Mouse (Mus musculus): Measurements from ENCODE around the gene Dync1h1. TPM values are rescaled to one million over a fixed set of nuclear protein-coding genes. Genes with fewer than 3 reads are reported as not detected.
A peak's percentile ranks its signal among the peaks of the same experiment; 100 is the strongest.
"Not testable (repeated sequence)": the region's sequence is repeated elsewhere in the genome, so short reads cannot be mapped to it uniquely, and the experiment has no call there.

Dync1h1 gene
- polyA plus RNA-seq, 1 experiment from 2014 or later: 60.5 TPM

- Histone ChIP-seq H3K9me3 (ENCODE audit: control insufficient read depth, low read length) (no peaks in the 10 kb centered on the region), H3K4me3 (ENCODE audit: low read depth, low read length) (peak overlapping the region; percentile 92), H3K4me2 (ENCODE audit: low read depth, low read length) (peak overlapping the region; percentile 74), H3K27ac (replicated peaks; ENCODE audit: low read depth, low read length) (peak overlapping the region; percentile 93), H3K4me1 (ENCODE audit: control insufficient read depth, insufficient read depth, low read length) (0 out of 2 replicates have a peak, but pooled peaks cover 3% of the 10 kb centered on the region), H3K27me3 (replicated peaks; ENCODE audit: control insufficient read depth, insufficient read depth, low read length) (no peaks in the 10 kb centered on the region), H3K9ac (ENCODE audit: low read depth, low read length) (peak overlapping the region; percentile 92), H3K36me3 (ENCODE audit: control insufficient read depth, insufficient read depth, low read length) (peaks cover 32% of the 10 kb centered on the region)
- ATAC-seq (ENCODE audit: low read depth): peak; percentile 95
- peak; percentile 96 for DNase-seq (ENCODE audit: low spot score)
- WGBS: under 1% methylated on average over 35 of the region's 89 CpGs
Observed at GRCm38 (mm10) chr12:110696173-110696974, 95.1 kb downstream of the Dync1h1 start.

- 0 out of 2 replicates have a peak, but pooled peaks cover 3% of the 10 kb centered on the region for H3K4me1 ChIP-seq (ENCODE audit: control insufficient read depth, insufficient read depth, low read length)
- H3K27ac ChIP-seq (replicated peaks; ENCODE audit: low read depth, low read length): peak overlapping the region; percentile 84
- H3K4me3 ChIP-seq (ENCODE audit: low read depth, low read length): peak overlapping the region; percentile 92
- H3K9me3 ChIP-seq (ENCODE audit: control insufficient read depth, low read length): no peaks in the 10 kb centered on the region
- peaks cover 26% of the 10 kb centered on the region for H3K36me3 ChIP-seq (ENCODE audit: control insufficient read depth, insufficient read depth, low read length)
- ATAC-seq (ENCODE audit: low read depth) (no peak), DNase-seq (ENCODE audit: low spot score) (no peak)
- peak overlapping the region; percentile 84 for H3K9ac ChIP-seq (ENCODE audit: low read depth, low read length)
- H3K27me3 ChIP-seq (replicated peaks; ENCODE audit: control insufficient read depth, insufficient read depth, low read length): no peaks in the 10 kb centered on the region
- H3K4me2 ChIP-seq (ENCODE audit: low read depth, low read length): peak overlapping the region; percentile 74
- WGBS: 43% methylated on average over 9 of the region's 9 CpGs
Observed at GRCm38 (mm10) chr12:110696975-110697400, 95.7 kb downstream of the Dync1h1 start.

GRCm38 (mm10) chr12:110697457-110697856 lies 96.2 kb downstream of the Dync1h1 start:
- Histone ChIP-seq H3K4me3 (ENCODE audit: low read depth, low read length) (no peak overlapping the region), H3K9ac (ENCODE audit: low read depth, low read length) (no peak overlapping the region), H3K9me3 (ENCODE audit: control insufficient read depth, low read length) (no peaks in the 10 kb centered on the region), H3K27me3 (replicated peaks; ENCODE audit: control insufficient read depth, insufficient read depth, low read length) (no peaks in the 10 kb centered on the region), H3K4me1 (ENCODE audit: control insufficient read depth, insufficient read depth, low read length) (0 out of 2 replicates have a peak, but pooled peaks cover 3% of the 10 kb centered on the region), H3K36me3 (ENCODE audit: control insufficient read depth, insufficient read depth, low read length) (peaks cover 23% of the 10 kb centered on the region), H3K27ac (replicated peaks; ENCODE audit: low read depth, low read length) (no peak overlapping the region), H3K4me2 (ENCODE audit: low read depth, low read length) (no peak overlapping the region)
- DNase-seq (ENCODE audit: low spot score) (no peak), ATAC-seq (ENCODE audit: low read depth) (no peak)
- 65% methylated on average over 5 of the region's 5 CpGs for WGBS

- Histone ChIP-seq H3K27ac (replicated peaks; ENCODE audit: low read depth, low read length) (no peak overlapping the region), H3K9me3 (ENCODE audit: control insufficient read depth, low read length) (no peaks in the 10 kb centered on the region), H3K4me2 (ENCODE audit: low read depth, low read length) (no peak overlapping the region), H3K4me1 (ENCODE audit: control insufficient read depth, insufficient read depth, low read length) (0 out of 2 replicates have a peak, but pooled peaks cover 3% of the 10 kb centered on the region), H3K4me3 (ENCODE audit: low read depth, low read length) (no peak overlapping the region), H3K36me3 (ENCODE audit: control insufficient read depth, insufficient read depth, low read length) (peaks cover 17% of the 10 kb centered on the region), H3K27me3 (replicated peaks; ENCODE audit: control insufficient read depth, insufficient read depth, low read length) (no peaks in the 10 kb centered on the region), H3K9ac (ENCODE audit: low read depth, low read length) (no peak overlapping the region)
- no peak for DNase-seq (ENCODE audit: low spot score)
- ATAC-seq (ENCODE audit: low read depth): no peak
- WGBS: 91% methylated on average over 1 of the region's 1 CpGs
Observed at GRCm38 (mm10) chr12:110698080-110698479, 96.8 kb downstream of the Dync1h1 start.

GRCm38 (mm10) chr12:110698523-110699170 lies 97.4 kb downstream of the Dync1h1 start:
- H3K9me3 ChIP-seq (ENCODE audit: control insufficient read depth, low read length): no peaks in the 10 kb centered on the region
- 0 out of 2 replicates have a peak, but pooled peaks cover 3% of the 10 kb centered on the region for H3K4me1 ChIP-seq (ENCODE audit: control insufficient read depth, insufficient read depth, low read length)
- H3K4me2 ChIP-seq (ENCODE audit: low read depth, low read length): no peak overlapping the region
- H3K36me3 ChIP-seq (ENCODE audit: control insufficient read depth, insufficient read depth, low read length): peaks cover 12% of the 10 kb centered on the region
- H3K27ac ChIP-seq (replicated peaks; ENCODE audit: low read depth, low read length): no peak overlapping the region
- H3K9ac ChIP-seq (ENCODE audit: low read depth, low read length): no peak overlapping the region
- WGBS: 44% methylated on average over 15 of the region's 15 CpGs
- H3K4me3 ChIP-seq (ENCODE audit: low read depth, low read length): no peak overlapping the region
- ATAC-seq (ENCODE audit: low read depth) (no peak), DNase-seq (ENCODE audit: low spot score) (no peak)
- no peaks in the 10 kb centered on the region for H3K27me3 ChIP-seq (replicated peaks; ENCODE audit: control insufficient read depth, insufficient read depth, low read length)

- H3K4me1 ChIP-seq (ENCODE audit: control insufficient read depth, insufficient read depth, low read length): 0 out of 2 replicates have a peak, but pooled peaks cover 3% of the 10 kb centered on the region
- no peaks in the 10 kb centered on the region for H3K9me3 ChIP-seq (ENCODE audit: control insufficient read depth, low read length)
- no peak overlapping the region for H3K4me2 ChIP-seq (ENCODE audit: low read depth, low read length)
- H3K36me3 ChIP-seq (ENCODE audit: control insufficient read depth, insufficient read depth, low read length): peaks cover 8% of the 10 kb centered on the region
- no peak overlapping the region for H3K4me3 ChIP-seq (ENCODE audit: low read depth, low read length)
- H3K27ac ChIP-seq (replicated peaks; ENCODE audit: low read depth, low read length): no peak overlapping the region
- no peak for ATAC-seq (ENCODE audit: low read depth)
- DNase-seq (ENCODE audit: low spot score): no peak
- 45% methylated on average over 2 of the region's 2 CpGs for WGBS
- H3K9ac ChIP-seq (ENCODE audit: low read depth, low read length): no peak overlapping the region
- H3K27me3 ChIP-seq (replicated peaks; ENCODE audit: control insufficient read depth, insufficient read depth, low read length): no peaks in the 10 kb centered on the region
Observed at GRCm38 (mm10) chr12:110699171-110699547, 97.9 kb downstream of the Dync1h1 start.

GRCm38 (mm10) chr12:110700730-110701129 lies 99.5 kb downstream of the Dync1h1 start:
- 56% methylated on average over 2 of the region's 2 CpGs for WGBS
- DNase-seq (ENCODE audit: low spot score) (no peak), ATAC-seq (ENCODE audit: low read depth) (no peak)
- Histone ChIP-seq H3K36me3 (ENCODE audit: control insufficient read depth, insufficient read depth, low read length) (no peaks in the 10 kb centered on the region), H3K4me1 (ENCODE audit: control insufficient read depth, insufficient read depth, low read length) (no peaks in the 10 kb centered on the region), H3K9ac (ENCODE audit: low read depth, low read length) (no peak overlapping the region), H3K9me3 (ENCODE audit: control insufficient read depth, low read length) (no peaks in the 10 kb centered on the region), H3K4me2 (ENCODE audit: low read depth, low read length) (no peak overlapping the region), H3K4me3 (ENCODE audit: low read depth, low read length) (no peak overlapping the region), H3K27me3 (replicated peaks; ENCODE audit: control insufficient read depth, insufficient read depth, low read length) (no peaks in the 10 kb centered on the region), H3K27ac (replicated peaks; ENCODE audit: low read depth, low read length) (no peak overlapping the region)

GRCm38 (mm10) chr12:110701363-110701762 lies 100.1 kb downstream of the Dync1h1 start:
- not testable (repeated sequence) for ATAC-seq (ENCODE audit: low read depth); H3K4me3 ChIP-seq (ENCODE audit: low read depth, low read length); H3K9ac ChIP-seq (ENCODE audit: low read depth, low read length); DNase-seq (ENCODE audit: low spot score); H3K27me3 ChIP-seq (replicated peaks; ENCODE audit: control insufficient read depth, insufficient read depth, low read length); H3K36me3 ChIP-seq (ENCODE audit: control insufficient read depth, insufficient read depth, low read length); H3K9me3 ChIP-seq (ENCODE audit: control insufficient read depth, low read length); H3K4me2 ChIP-seq (ENCODE audit: low read depth, low read length); H3K4me1 ChIP-seq (ENCODE audit: control insufficient read depth, insufficient read depth, low read length); H3K27ac ChIP-seq (replicated peaks; ENCODE audit: low read depth, low read length)
- WGBS: 33% methylated on average over 3 of the region's 3 CpGs

Data from embryonic facial prominence, embryonic 14.5 days (tissue).